Mouse (Mus musculus) thymus, adult 2 months (tissue): ENCODE data around the gene Tac4. TPM values are rescaled to one million over a fixed set of nuclear protein-coding genes. Genes with fewer than 3 reads are reported as not detected.

ENCODE experiments used
- DNase-seq: peaks from one replicate; pipeline ENCODE4 v3.0.0; 2021
- H3K27ac ChIP-seq: fragments of 200-500 bp; 2 replicates; pipeline ENCODE4 v1.5.1; 2012; ENCODE audit warnings: low read length, control low read depth; ENCODE audit not compliant: control insufficient read depth, insufficient read depth
- H3K27me3 ChIP-seq: fragments of 200-500 bp; 2 replicates; pipeline ENCODE4 v1.6.1; 2012; ENCODE audit warnings: mild to moderate bottlenecking, low read length, moderate library complexity, mixed read lengths; ENCODE audit not compliant: control insufficient read depth, insufficient read depth
- H3K36me3 ChIP-seq: fragments of 200-500 bp; 2 replicates; pipeline ENCODE4 v1.6.1; 2012; ENCODE audit warnings: mild to moderate bottlenecking, low read length, moderate library complexity; ENCODE audit not compliant: control insufficient read depth, insufficient read depth
- H3K4me1 ChIP-seq: fragments of 200-500 bp; replicated peaks from 2 replicates; pipeline ENCODE4 v1.6.1; 2012; ENCODE audit warnings: low read length; ENCODE audit not compliant: control insufficient read depth, insufficient read depth
- H3K4me3 ChIP-seq: fragments of 200-500 bp; 2 replicates; pipeline ENCODE4 v1.5.1; 2012; ENCODE audit warnings: mild to moderate bottlenecking, low read length, control low read depth, moderate library complexity; ENCODE audit not compliant: control insufficient read depth, insufficient read depth
- CTCF ChIP-seq: fragments of 200-500 bp; IDR thresholded peaks from 2 replicates; pipeline ENCODE4 v1.5.1; 2012; ENCODE audit warnings: mild to moderate bottlenecking, control low read depth, low read length, moderate library complexity, borderline replicate concordance; ENCODE audit not compliant: control insufficient read depth, poor library complexity, insufficient read depth; ENCODE audit errors: extremely low read depth
- POLR2A ChIP-seq: fragments of 200-500 bp; IDR thresholded peaks from 2 replicates; pipeline ENCODE4 v1.6.1; 2012; ENCODE audit warnings: mild to moderate bottlenecking, low read length, control low read depth, moderate library complexity; ENCODE audit not compliant: control insufficient read depth, poor library complexity, insufficient read depth; ENCODE audit errors: extremely low read depth
- WGBS: fragments of 180-500 bp; shearing (Covaris S2); methylation state at CpG from one replicate; pipeline ENCODE4 v1.1.7; 2018; 5-methylcytosine and 5-hydroxymethylcytosine counted together
- polyA plus RNA-seq: library from polyadenylated mRNA; depleted of rRNA; stranded (reverse); fragments of >200 nt; gene quantifications from 2 replicates; pipeline ENCODE4 v1.2.3, GENCODE M21; 2012

The Tac4 gene
- polyA plus RNA-seq, 1 experiment, result 0.40 TPM

- no peak overlapping the region for H3K4me3 ChIP-seq
- no peaks in the 10 kb centered on the region for H3K4me1 ChIP-seq
- DNase-seq, result no peak
- H3K36me3 ChIP-seq, result peaks cover 15% of the 10 kb centered on the region
- TF ChIP-seq POLR2A (no peak), CTCF (no peak)
- H3K27ac ChIP-seq, result no peak overlapping the region
- no peaks in the 10 kb centered on the region for H3K27me3 ChIP-seq
- 88% methylated on average over 6 of the region's 6 CpGs for WGBS
These were observed 5.4 kb downstream of the Tac4 start for GRCm38 (mm10) chr11:95266540-95267245.

GRCm38 (mm10) chr11:95273661-95274060, 12.3 kb downstream of the Tac4 start:
- no peak for DNase-seq
- no peak overlapping the region for H3K4me3 ChIP-seq
- no peaks in the 10 kb centered on the region for H3K27me3 ChIP-seq
- TF ChIP-seq POLR2A (no peak), CTCF (no peak)
- no peaks in the 10 kb centered on the region for H3K4me1 ChIP-seq
- 97% methylated on average over 5 of the region's 5 CpGs for WGBS
- peaks cover 85% of the 10 kb centered on the region for H3K36me3 ChIP-seq
- H3K27ac ChIP-seq, result no peak overlapping the region

- no peak overlapping the region for H3K4me3 ChIP-seq
- DNase-seq, result no peak
These were observed 13.3 kb downstream of the Tac4 start for GRCm38 (mm10) chr11:95274613-95275012.

GRCm38 (mm10) chr11:95276056-95276455, 14.7 kb downstream of the Tac4 start:
- no peak overlapping the region for H3K27ac ChIP-seq
- 96% methylated on average over 6 of the region's 6 CpGs for WGBS
- no peaks in the 10 kb centered on the region for H3K27me3 ChIP-seq
- TF ChIP-seq CTCF (no peak), POLR2A (no peak)
- DNase-seq, result no peak
- no peaks in the 10 kb centered on the region for H3K4me1 ChIP-seq
- no peak overlapping the region for H3K4me3 ChIP-seq
- peaks cover 98% of the 10 kb centered on the region for H3K36me3 ChIP-seq

More at GRCm38 (mm10) chr11:95274613-95275012, 13.3 kb downstream of the Tac4 start:
- no peaks in the 10 kb centered on the region for H3K27me3 ChIP-seq
- H3K4me1 ChIP-seq, result no peaks in the 10 kb centered on the region
- peaks cover 94% of the 10 kb centered on the region for H3K36me3 ChIP-seq
- TF ChIP-seq CTCF, result no peak
- TF ChIP-seq POLR2A, result no peak
- 76% methylated on average over 3 of the region's 3 CpGs for WGBS
- H3K27ac ChIP-seq, result no peak overlapping the region

GRCm38 (mm10) chr11:95279061-95279659, 17.8 kb downstream of the Tac4 start:
- 97% methylated on average over 4 of the region's 4 CpGs for WGBS

GRCm38 (mm10) chr11:95282331-95282730, 21.0 kb downstream of the Tac4 start:
- Histone ChIP-seq H3K27me3 (no peaks in the 10 kb centered on the region), H3K4me1 (no peaks in the 10 kb centered on the region), H3K36me3 (peaks cover 98% of the 10 kb centered on the region), H3K4me3 (no peak overlapping the region), H3K27ac (no peak overlapping the region)
- DNase-seq, result no peak
- TF ChIP-seq CTCF, result no peak
- TF ChIP-seq POLR2A, result no peak
- 98% methylated on average over 5 of the region's 5 CpGs for WGBS

More at GRCm38 (mm10) chr11:95279061-95279659, 17.8 kb downstream of the Tac4 start:
- no peak overlapping the region for H3K27ac ChIP-seq
- H3K4me3 ChIP-seq, result no peak overlapping the region
- peaks cover 100% of the 10 kb centered on the region for H3K36me3 ChIP-seq
- no peaks in the 10 kb centered on the region for H3K4me1 ChIP-seq
- TF ChIP-seq POLR2A (no peak), CTCF (no peak)
- H3K27me3 ChIP-seq, result no peaks in the 10 kb centered on the region
- DNase-seq, result no peak

- 55% methylated on average over 4 of the region's 4 CpGs for WGBS
- no peak overlapping the region for H3K4me3 ChIP-seq
- no peaks in the 10 kb centered on the region for H3K4me1 ChIP-seq
- no peaks in the 10 kb centered on the region for H3K27me3 ChIP-seq
- peaks cover 85% of the 10 kb centered on the region for H3K36me3 ChIP-seq
- DNase-seq, result no peak
- TF ChIP-seq CTCF (no peak), POLR2A (no peak)
- no peak overlapping the region for H3K27ac ChIP-seq
These were observed 30.7 kb downstream of the Tac4 start for GRCm38 (mm10) chr11:95291998-95292397.
